Mouse (Mus musculus): ENCODE results near the gene Rtkn. TPM values are rescaled to one million over a fixed set of nuclear protein-coding genes. Genes with fewer than 3 reads are reported as not detected.

The Rtkn gene
- polyA plus RNA-seq, 1 experiment from 2014 or later = 46.4 TPM

MicroRNA genes within 50 kb of the gene (microRNA counts, 519-probe panel; counts per million panel counts)
- microRNA mmu-miR-3470a+mmu-miR-3470b = 1,255 counts per million, percentile 77 among the panel's probes with 10 or more counts

Other genes with a start within 250 kb of the Rtkn start
- 2.9 and 3.2 TPM in 2 replicates for gene Sema4f, start 195.7 kb upstream of the Rtkn start, polyA plus RNA-seq (2016; fragmentation: Nextera tagmentation; extraction: Ambion mirVana)
- 0.22 and 0.42 TPM in 2 replicates for gene M1ap, start 188.6 kb upstream of the Rtkn start, polyA plus RNA-seq (2016; fragmentation: Nextera tagmentation; extraction: Ambion mirVana)
- 7.7 and 8.6 TPM in 2 replicates for gene Dok1, start 102.0 kb upstream of the Rtkn start, polyA plus RNA-seq (2016; fragmentation: Nextera tagmentation; extraction: Ambion mirVana)
- gene Loxl3, start 101.3 kb upstream of the Rtkn start, polyA plus RNA-seq (2016; fragmentation: Nextera tagmentation; extraction: Ambion mirVana) = 10.5 and 10.7 TPM in 2 replicates
- 169 and 179 TPM in 2 replicates for gene Aup1, start 80.9 kb upstream of the Rtkn start, polyA plus RNA-seq (2016; fragmentation: Nextera tagmentation; extraction: Ambion mirVana)
- gene Htra2, start 80.2 kb upstream of the Rtkn start, polyA plus RNA-seq (2016; fragmentation: Nextera tagmentation; extraction: Ambion mirVana) = 70.9 and 82.5 TPM in 2 replicates
- 2.2 and 3.5 TPM in 2 replicates for gene Dqx1, start 77.6 kb upstream of the Rtkn start, polyA plus RNA-seq (2016; fragmentation: Nextera tagmentation; extraction: Ambion mirVana)
- 5.6 and 12.3 TPM in 2 replicates for gene Tlx2, start 65.2 kb upstream of the Rtkn start, polyA plus RNA-seq (2016; fragmentation: Nextera tagmentation; extraction: Ambion mirVana)
- gene Pcgf1, start 57.6 kb upstream of the Rtkn start, polyA plus RNA-seq (2016; fragmentation: Nextera tagmentation; extraction: Ambion mirVana) = 41.1 and 42.2 TPM in 2 replicates
- gene Lbx2, start 49.1 kb upstream of the Rtkn start, polyA plus RNA-seq (2016; fragmentation: Nextera tagmentation; extraction: Ambion mirVana) = 0.39 and 0.55 TPM in 2 replicates
- 3.0 and 3.8 TPM in 2 replicates for gene Ccdc142, start 33.9 kb upstream of the Rtkn start, polyA plus RNA-seq (2016; fragmentation: Nextera tagmentation; extraction: Ambion mirVana)
- 2.2 and 3.2 TPM in 2 replicates for gene Gm42688, start 33.8 kb upstream of the Rtkn start, polyA plus RNA-seq (2016; fragmentation: Nextera tagmentation; extraction: Ambion mirVana)
- gene Mrpl53, start 26.4 kb upstream of the Rtkn start, polyA plus RNA-seq (2016; fragmentation: Nextera tagmentation; extraction: Ambion mirVana) = 151 and 154 TPM in 2 replicates
- 37.9 and 40.0 TPM in 2 replicates for gene Mogs, start 20.0 kb upstream of the Rtkn start, polyA plus RNA-seq (2016; fragmentation: Nextera tagmentation; extraction: Ambion mirVana)
- 157 and 245 TPM in 2 replicates for gene Wbp1, start 13.9 kb upstream of the Rtkn start, polyA plus RNA-seq (2016; fragmentation: Nextera tagmentation; extraction: Ambion mirVana)
- gene Ino80b, start 10.0 kb upstream of the Rtkn start, polyA plus RNA-seq (2016; fragmentation: Nextera tagmentation; extraction: Ambion mirVana) = 19.8 and 22.8 TPM in 2 replicates
- gene Wdr54, start 20.9 kb downstream of the Rtkn start, polyA plus RNA-seq (2016; fragmentation: Nextera tagmentation; extraction: Ambion mirVana) = 14.2 and 15.9 TPM in 2 replicates
- gene 1700003E16Rik, start 20.9 kb downstream of the Rtkn start, polyA plus RNA-seq (2016; fragmentation: Nextera tagmentation; extraction: Ambion mirVana) = 3.1 and 6.0 TPM in 2 replicates
- gene Dctn1, start 30.5 kb downstream of the Rtkn start, polyA plus RNA-seq (2016; fragmentation: Nextera tagmentation; extraction: Ambion mirVana) = 121 and 140 TPM in 2 replicates
- gene Slc4a5, start 84.4 kb downstream of the Rtkn start, polyA plus RNA-seq (2016; fragmentation: Nextera tagmentation; extraction: Ambion mirVana) = 1.1 and 5.3 TPM in 2 replicates
- 43.6 and 61.8 TPM in 2 replicates for gene Mthfd2, start 190.4 kb downstream of the Rtkn start, polyA plus RNA-seq (2016; fragmentation: Nextera tagmentation; extraction: Ambion mirVana)
- gene Mob1a, start 190.6 kb downstream of the Rtkn start, polyA plus RNA-seq (2016; fragmentation: Nextera tagmentation; extraction: Ambion mirVana) = 50.1 and 58.6 TPM in 2 replicates
- gene Bola3, start 213.7 kb downstream of the Rtkn start, polyA plus RNA-seq (2016; fragmentation: Nextera tagmentation; extraction: Ambion mirVana) = 138 and 158 TPM in 2 replicates